ENCODE assay signal across 8 mouse cellular contexts in genomic region chr12:3926127-3926526, GRCm38 (mm10). TPM values are rescaled to one million over a fixed set of nuclear protein-coding genes. Genes with fewer than 3 reads are reported as not detected.
DNase-seq lines count a peak whose midpoint lies in the region; ATAC-seq lines count a peak whose summit lies in the region.

No protein-coding gene starts in this region.

- no peaks in the 10 kb centered on the region for H3K36me3 ChIP-seq in midbrain, embryonic 10.5 days
- H3K36me3 ChIP-seq in midbrain, embryonic 16.5 days (ENCODE audit: control insufficient read depth, insufficient read depth, low read length) = no peaks in the 10 kb centered on the region
- H3K36me3 ChIP-seq in hindbrain, embryonic 14.5 days (replicated peaks; ENCODE audit: control insufficient read depth, insufficient read depth) = no peaks in the 10 kb centered on the region
- no peaks in the 10 kb centered on the region for H3K36me3 ChIP-seq in midbrain, embryonic 14.5 days (ENCODE audit: control insufficient read depth, insufficient read depth, low read length)

- no peaks in the 10 kb centered on the region for H3K9me3 ChIP-seq in midbrain, embryonic 10.5 days (replicated peaks)
- no peaks in the 10 kb centered on the region for H3K9me3 ChIP-seq in midbrain, embryonic 16.5 days (replicated peaks; ENCODE audit: control insufficient read depth, low read length, poor library complexity, severe bottlenecking)
- no peaks in the 10 kb centered on the region for H3K9me3 ChIP-seq in hindbrain, embryonic 14.5 days (ENCODE audit: control insufficient read depth, low read length)
- H3K9me3 ChIP-seq in midbrain, embryonic 14.5 days (ENCODE audit: control insufficient read depth, low read length) = no peaks in the 10 kb centered on the region

- H3K9ac ChIP-seq in midbrain, embryonic 16.5 days (ENCODE audit: low read depth, low read length) = no peak overlapping the region
- H3K9ac ChIP-seq in hindbrain, embryonic 14.5 days = no peak overlapping the region
- H3K9ac ChIP-seq in midbrain, embryonic 14.5 days (replicated peaks; ENCODE audit: low read length) = no peak overlapping the region

- ATAC-seq in midbrain, embryonic 16.5 days = no peak
- ATAC-seq in hindbrain, embryonic 14.5 days (ENCODE audit: low FRiP score) = no peak
- ATAC-seq in midbrain, embryonic 14.5 days (ENCODE audit: low FRiP score, low TSS enrichment) = no peak

- no peaks in the 10 kb centered on the region for H3K27me3 ChIP-seq in midbrain, embryonic 10.5 days (ENCODE audit: low read depth, poor library complexity, severe bottlenecking)
- H3K27me3 ChIP-seq in midbrain, embryonic 16.5 days (ENCODE audit: control insufficient read depth, insufficient read depth, low read depth, low read length) = no peaks in the 10 kb centered on the region
- no peaks in the 10 kb centered on the region for H3K27me3 ChIP-seq in hindbrain, embryonic 14.5 days (ENCODE audit: control insufficient read depth, insufficient read depth, low read length)
- H3K27me3 ChIP-seq in midbrain, embryonic 14.5 days (ENCODE audit: control insufficient read depth, insufficient read depth, low read length) = no peaks in the 10 kb centered on the region

- H3K27ac ChIP-seq in midbrain, embryonic 10.5 days (replicated peaks) = no peak overlapping the region
- no peak overlapping the region for H3K27ac ChIP-seq in midbrain, embryonic 16.5 days (ENCODE audit: low read length)
- H3K27ac ChIP-seq in hindbrain, embryonic 14.5 days = no peak overlapping the region
- H3K27ac ChIP-seq in midbrain, embryonic 14.5 days (replicated peaks; ENCODE audit: low read depth, low read length) = no peak overlapping the region

- H3K4me3 ChIP-seq in midbrain, embryonic 10.5 days = no peak overlapping the region
- H3K4me3 ChIP-seq in midbrain, embryonic 16.5 days (ENCODE audit: low read depth, low read length) = no peak overlapping the region
- no peak overlapping the region for H3K4me3 ChIP-seq in hindbrain, embryonic 14.5 days (replicated peaks; ENCODE audit: low read length)
- H3K4me3 ChIP-seq in midbrain, embryonic 14.5 days (replicated peaks; ENCODE audit: low read depth, low read length) = no peak overlapping the region

- peak; percentile 57 for DNase-seq in midbrain, embryonic 10.5 days (ENCODE audit: low spot score)
- DNase-seq in adrenal gland, adult 8-10 months = peak; percentile 34
- DNase-seq in embryo, embryonic 10.5 days (ENCODE audit: low spot score) = peak; percentile 80
- peak; percentile 86 for DNase-seq in hindbrain, embryonic 14.5 days (ENCODE audit: low spot score)
- peak; percentile 33 to 59 for DNase-seq in layer of hippocampus, postnatal 14 days (ENCODE audit: low spot score in 2 of 2)
- peak; percentile 88 for DNase-seq in midbrain, embryonic 14.5 days
- peak; percentile 66 for DNase-seq in thymus, postnatal 0 days (ENCODE audit: low spot score)

- no peak overlapping the region for H3K4me2 ChIP-seq in midbrain, embryonic 16.5 days (ENCODE audit: low read length)
- H3K4me2 ChIP-seq in hindbrain, embryonic 14.5 days (replicated peaks) = no peak overlapping the region
- no peak overlapping the region for H3K4me2 ChIP-seq in midbrain, embryonic 14.5 days (ENCODE audit: low read length)

- H3K4me1 ChIP-seq in midbrain, embryonic 10.5 days = peaks cover 7% of the 10 kb centered on the region
- H3K4me1 ChIP-seq in midbrain, embryonic 16.5 days (ENCODE audit: control insufficient read depth, insufficient read depth, low read length) = peaks cover 2% of the 10 kb centered on the region; the same call in 1 of the 2 replicates
- H3K4me1 ChIP-seq in hindbrain, embryonic 14.5 days (replicated peaks; ENCODE audit: control insufficient read depth, insufficient read depth, low read length) = peaks cover 6% of the 10 kb centered on the region; the same call in 1 of the 2 replicates
- no peaks in the 10 kb centered on the region for H3K4me1 ChIP-seq in midbrain, embryonic 14.5 days (ENCODE audit: control insufficient read depth, insufficient read depth, low read length)

- 3% methylated on average over 1 of the region's 1 CpGs for WGBS in midbrain, embryonic 10.5 days
- 0% methylated on average over 1 of the region's 1 CpGs for WGBS in midbrain, embryonic 16.5 days
- 3% methylated on average over 1 of the region's 1 CpGs for WGBS in hindbrain, embryonic 14.5 days
- 0% methylated on average over 1 of the region's 1 CpGs for whole genome bisulfite sequencing in midbrain, embryonic 14.5 days

RNA-seq across cellular contexts. Expression of gene Pomc, which starts 28.6 kb away (rescaled TPM):
- polyA plus RNA-seq in midbrain, embryonic 10.5 days (2016; fragmentation: Nextera tagmentation; extraction: Ambion mirVana) = 7.8 and 8.2 TPM in 2 replicates
- polyA plus RNA-seq in midbrain, embryonic 16.5 days (2015; fragmentation: Nextera tagmentation; extraction: Ambion mirVana) = 5.2 and 7.2 TPM in 2 replicates
- total RNA-seq in adrenal gland, adult 8-10 months (2022) = 1 to 10 TPM in 3 of 4 experiments, under 1 TPM in 1; 0.62 to 2.0 (median 1.6) TPM
- polyA plus RNA-seq in hindbrain, embryonic 14.5 days (2014; fragmentation: Nextera tagmentation; extraction: Ambion mirVana) = 3.3 and 3.9 TPM in 2 replicates
- 1 to 10 TPM; 2.1 to 2.6 TPM for total RNA-seq in layer of hippocampus, postnatal 14 days (2021)
- polyA plus RNA-seq in midbrain, embryonic 14.5 days (2014; fragmentation: Nextera tagmentation; extraction: Ambion mirVana) = 4.5 and 5.4 TPM in 2 replicates
- 8.4 and 9.1 TPM in 2 replicates for polyA plus RNA-seq in thymus, postnatal 0 days (2015; fragmentation: Nextera tagmentation; extraction: Ambion mirVana)

Comparison
In these comparisons a context has a peak if more than half of its experiments do, and no peak if none do; other contexts are left out.
1. DNase-seq: peak in every context shown above with its lines; median percentile 88 in midbrain, embryonic 14.5 days; 86 in hindbrain, embryonic 14.5 days; 80 in embryo, embryonic 10.5 days; 66 in thymus, postnatal 0 days; 57 in midbrain, embryonic 10.5 days; 46 in layer of hippocampus, postnatal 14 days; 34 in adrenal gland, adult 8-10 months.